Mouse (Mus musculus) 416B (cell line): ENCODE results near the gene Rdh11.
"Not testable (repeated sequence)": the region's sequence is repeated elsewhere in the genome, so short reads cannot be mapped to it uniquely, and the experiment has no call there.

ENCODE experiments used
- DNase-seq: peaks from one replicate; pipeline ENCODE4 v3.0.0; 2011; ENCODE audit warnings: low read depth

Rdh11 gene

GRCm38 (mm10) chr12:79192193-79192592 is at the start of gene Rdh11:
Gene Rdh11, minus strand, starts transcription at chr12:79192293.
- no peak for DNase-seq

GRCm38 (mm10) chr12:79235485-79236080 is 43.5 kb upstream of the Rdh11 start:
- DNase-seq: peak; percentile 47

GRCm38 (mm10) chr12:79217511-79217910 is 25.4 kb upstream of the Rdh11 start:
- DNase-seq: no peak

- DNase-seq: no peak
These were observed 19.4 kb upstream of the Rdh11 start for GRCm38 (mm10) chr12:79211447-79211846.

DNA sequence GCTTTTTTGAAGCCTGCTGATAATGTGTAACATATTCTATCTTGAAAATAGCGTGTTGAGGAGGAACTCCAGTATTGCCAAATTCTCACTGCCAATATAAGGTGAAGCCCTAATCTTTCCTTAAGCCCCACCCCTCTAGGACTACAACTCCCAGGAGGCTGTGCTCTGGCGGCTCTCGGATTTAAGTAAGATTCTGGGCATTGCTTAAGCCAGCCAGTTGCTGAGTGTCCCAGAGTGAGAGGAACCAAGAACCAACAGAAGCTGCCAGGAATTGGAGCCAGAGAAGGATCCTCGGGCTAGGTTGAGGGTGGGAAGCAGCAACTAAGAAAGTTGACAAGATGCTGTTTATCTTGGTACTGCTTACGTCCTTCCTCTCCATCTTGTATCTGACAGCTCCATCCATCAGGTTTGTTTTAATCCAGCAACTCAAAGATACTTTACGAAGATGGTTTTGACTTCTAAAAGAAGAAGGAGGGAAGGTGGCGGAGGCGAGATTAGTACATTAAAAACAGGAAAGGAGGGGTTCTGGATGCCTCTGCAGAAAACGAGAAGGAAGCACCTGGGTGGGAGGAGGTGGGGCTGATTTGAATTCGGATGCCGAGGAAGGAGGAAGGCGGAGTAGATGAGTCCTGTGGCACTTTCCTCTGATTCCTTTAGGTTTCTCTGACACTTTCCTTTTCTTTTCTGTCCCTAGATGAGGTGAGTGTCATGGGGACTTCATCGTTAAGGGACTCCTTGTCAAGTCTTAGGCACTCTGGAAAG is 16.8 kb upstream of the Rdh11 start, which contains the start of gene Rdh12:
Gene Rdh12, plus strand, starts transcription at position 212 of the 762 bp plus-strand sequence.
- peak; percentile 32 for DNase-seq

GRCm38 (mm10) chr12:79201882-79202281 is 9.8 kb upstream of the Rdh11 start:
- DNase-seq: peak; percentile 58

GRCm38 (mm10) chr12:79197105-79197504 is 5.0 kb upstream of the Rdh11 start:
- DNase-seq: no peak

DNA sequence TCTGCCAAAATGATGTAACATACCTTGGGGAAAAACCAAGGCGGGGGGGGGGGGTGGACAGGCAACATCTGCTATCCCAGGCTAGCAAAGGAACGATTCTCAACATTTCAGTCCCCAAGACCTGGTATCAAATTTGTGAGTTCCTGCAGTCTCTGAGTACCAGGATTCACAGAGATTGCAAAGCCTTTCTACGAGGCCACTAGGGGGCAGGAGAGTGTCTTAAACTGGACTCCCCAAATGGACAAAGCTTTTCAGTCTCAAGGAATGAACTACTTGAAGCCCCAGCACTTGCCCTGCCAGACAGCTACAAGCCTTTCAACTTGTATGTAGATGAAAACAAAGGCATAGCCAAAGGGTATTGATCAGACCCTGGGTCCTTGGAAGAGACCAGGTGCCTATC is 1.3 kb upstream of the Rdh11 start:
- DNase-seq: peak; percentile 92

GRCm38 (mm10) chr12:79191701-79192100 is 392 bp downstream of the Rdh11 start:
- peak; percentile 91 for DNase-seq

- DNase-seq: peak; percentile 94
These were observed 991 bp downstream of the Rdh11 start for GRCm38 (mm10) chr12:79190931-79191673.

GRCm38 (mm10) chr12:79185160-79185559 is 6.9 kb downstream of the Rdh11 start:
- DNase-seq: not testable (repeated sequence)

GRCm38 (mm10) chr12:79175998-79176397 is 16.1 kb downstream of the Rdh11 start:
- DNase-seq: no peak

DNA sequence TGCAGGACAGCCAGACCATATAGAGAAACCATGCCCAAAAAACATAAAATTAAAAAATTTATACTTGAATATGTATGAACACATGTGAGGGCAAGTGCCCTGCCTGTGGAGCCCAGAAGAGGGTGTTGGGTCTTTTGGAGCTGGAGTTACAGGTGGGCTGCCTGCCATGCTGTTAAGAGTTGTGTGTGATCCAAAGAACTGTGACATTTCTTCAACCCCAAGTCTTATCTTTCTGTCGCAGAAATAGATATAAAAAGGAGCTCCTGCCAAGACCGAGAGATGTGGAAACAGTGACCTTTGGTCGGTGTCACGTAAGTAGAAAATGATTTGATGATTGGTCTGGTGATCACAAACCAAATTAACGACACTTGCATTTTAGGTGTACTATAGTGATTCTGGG is 18.4 kb downstream of the Rdh11 start:
- DNase-seq: no peak

GRCm38 (mm10) chr12:79172019-79172941 is 19.8 kb downstream of the Rdh11 start, which contains the start of gene Vti1b:
Gene Vti1b, minus strand, starts transcription at chr12:79172667.
- peak; percentile 93 for DNase-seq

DNA sequence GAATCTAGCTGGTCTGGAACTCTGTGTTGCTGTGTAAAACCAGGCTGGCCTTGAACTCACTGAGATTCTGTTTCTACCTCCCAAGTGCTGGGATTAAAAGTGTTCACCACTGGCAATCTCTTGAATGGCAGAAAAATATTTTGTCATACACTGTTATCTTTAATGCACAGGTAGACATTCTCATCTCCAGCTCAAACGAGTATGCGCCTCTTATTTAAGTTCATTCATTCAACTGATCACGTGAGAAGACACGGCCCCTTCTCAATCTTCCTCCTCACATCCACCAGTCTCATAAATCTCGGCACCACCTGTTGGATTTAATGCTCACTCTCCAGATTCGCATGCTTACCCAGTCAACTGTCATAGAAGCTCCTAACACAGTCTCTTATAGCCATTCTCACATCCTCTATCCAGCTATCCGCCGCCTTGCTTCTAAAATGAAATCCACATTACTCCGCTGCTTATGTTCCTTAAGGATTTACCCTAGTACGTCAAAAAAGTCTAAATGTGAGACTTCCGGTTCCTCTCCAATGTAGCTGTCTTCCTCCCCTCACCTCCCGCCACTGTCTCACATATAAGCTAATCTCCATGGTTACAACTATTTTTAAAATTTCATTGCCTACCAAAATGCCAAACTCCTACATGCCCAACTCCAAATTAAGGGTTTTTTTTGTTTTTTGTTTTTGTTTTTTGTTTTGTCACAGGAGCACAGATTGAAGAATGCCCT is 20.7 kb downstream of the Rdh11 start:
- DNase-seq: no peak

- DNase-seq: no peak
These were observed 21.7 kb downstream of the Rdh11 start for GRCm38 (mm10) chr12:79170421-79170820.

GRCm38 (mm10) chr12:79169173-79169572 is 22.9 kb downstream of the Rdh11 start:
- DNase-seq: peak; percentile 28

DNA sequence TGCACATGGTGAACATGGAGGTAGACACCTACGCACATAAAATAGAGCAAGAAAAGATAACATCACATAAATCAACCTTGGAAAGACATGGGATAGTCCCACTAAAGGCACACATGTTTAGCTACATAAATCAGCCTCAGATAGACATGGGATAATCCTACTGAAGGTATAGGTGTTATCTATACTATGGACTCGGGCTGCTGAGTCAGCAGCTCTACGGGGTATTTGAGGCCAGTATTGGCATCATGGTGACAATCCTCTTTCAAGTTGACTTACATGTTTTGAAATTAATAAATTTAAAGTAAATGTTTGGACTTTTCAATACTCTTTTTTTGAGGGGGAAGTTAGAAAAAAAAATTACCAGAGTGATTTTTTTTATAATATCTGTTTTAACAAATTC is 29.2 kb downstream of the Rdh11 start:
- DNase-seq: no peak

GRCm38 (mm10) chr12:79149653-79150052 is 42.4 kb downstream of the Rdh11 start:
- DNase-seq: no peak

DNA sequence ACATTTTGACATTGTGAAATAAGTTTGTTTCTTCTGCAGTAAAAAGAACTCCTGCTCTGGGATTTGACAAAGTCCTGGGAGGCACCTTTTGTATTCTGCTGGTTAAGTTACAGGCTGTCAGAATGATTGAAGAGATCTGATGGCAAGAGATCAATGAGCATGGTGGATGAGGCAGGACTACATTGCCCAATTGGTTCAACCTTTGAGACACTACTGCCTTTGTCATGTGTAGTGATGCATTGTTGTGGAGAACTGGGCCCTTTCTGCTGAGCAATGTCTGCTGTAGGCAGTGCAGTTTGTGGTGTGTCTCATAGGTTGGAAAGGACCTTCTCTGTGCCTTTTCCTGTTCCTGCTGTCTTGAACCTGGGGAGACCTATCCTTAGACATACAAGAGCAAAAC is 50.7 kb downstream of the Rdh11 start:
- no peak for DNase-seq

DNA sequence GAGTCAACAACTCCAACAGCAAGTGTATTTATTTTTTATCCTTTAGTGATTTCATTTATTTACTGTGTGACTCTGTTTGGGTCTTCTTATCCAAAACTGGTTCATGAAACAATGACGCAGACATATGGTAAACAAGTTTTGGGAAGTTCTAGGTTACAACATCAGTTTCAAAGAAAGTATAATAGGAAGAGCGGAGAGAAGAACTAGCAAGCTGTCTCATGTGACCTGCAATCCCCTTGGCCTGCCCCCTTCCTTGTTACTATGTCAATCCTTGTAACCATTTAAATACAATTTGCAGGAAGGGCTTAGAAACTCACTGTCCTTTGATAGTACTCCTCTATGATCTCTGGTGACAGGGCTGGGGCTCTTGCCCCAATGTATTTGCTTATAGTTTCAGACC is 51.3 kb downstream of the Rdh11 start:
- no peak for DNase-seq
